Mouse (Mus musculus): ENCODE results near the gene Gm49333. TPM values are rescaled to one million over a fixed set of nuclear protein-coding genes. Genes with fewer than 3 reads are reported as not detected.

Gene Gm49333
- total and polyA plus RNA-seq, 2 experiments from 2014 or later: not detected

GRCm38 (mm10) chr16:20694781-20695180 is 83.4 kb downstream of the Gm49333 start:
- Histone ChIP-seq H3K9ac (replicated peaks; ENCODE audit: low read length) (no peak overlapping the region), H3K9me3 (ENCODE audit: low read length) (no peaks in the 10 kb centered on the region), H3K36me3 (ENCODE audit: insufficient read depth, low read length) (peaks cover 21% of the 10 kb centered on the region), H3K4me3 (ENCODE audit: low read length) (no peak overlapping the region), H3K4me2 (ENCODE audit: low read depth, low read length) (peak overlapping the region; percentile 75), H3K27ac (peak overlapping the region; percentile 84), H3K4me1 (ENCODE audit: insufficient read depth, low read length) (peaks cover 11% of the 10 kb centered on the region), H3K27me3 (ENCODE audit: insufficient read depth, low read length) (no peaks in the 10 kb centered on the region)
- WGBS: 54% methylated on average over 8 of the region's 8 CpGs
- DNase-seq (ENCODE audit: low spot score) (peak; percentile 46), ATAC-seq (no peak)
- TF ChIP-seq CTCF (IDR thresholded peaks at IDR 0.05; ENCODE audit: low read depth): no peak

MicroRNAs encoded within 50 kb of the gene (microRNA counts, 519-probe panel; counts per million panel counts)
- 3,329 counts per million, percentile 55 among the panel's probes with 10 or more counts for microRNA mmu-miR-1224

Small RNAs within 50 kb of the gene (microRNA-seq; reads per million reads assigned to microRNA genes)
- gene Mir1224: 151 to 166 reads per million in 2 experiments

Other genes starting within 250 kb of the Gm49333 start
- gene Abcc5, start 185.2 kb upstream of the Gm49333 start, total RNA-seq (2014; rRNA removed): 72.7 and 80.1 TPM in 2 replicates
- 80.4 and 81.0 TPM in 2 replicates for gene Abcc5, start 185.2 kb upstream of the Gm49333 start, polyA plus RNA-seq (2015; fragmentation: Nextera tagmentation; extraction: Ambion mirVana)
- gene Eif2b5, start 112.8 kb upstream of the Gm49333 start, total RNA-seq (2014; rRNA removed): 102 and 109 TPM in 2 replicates
- 80.9 and 81.4 TPM in 2 replicates for gene Eif2b5, start 112.8 kb upstream of the Gm49333 start, polyA plus RNA-seq (2015; fragmentation: Nextera tagmentation; extraction: Ambion mirVana)
- gene Dvl3, start 94.6 kb upstream of the Gm49333 start, total RNA-seq (2014; rRNA removed): 44.3 and 48.6 TPM in 2 replicates
- 22.3 and 25.7 TPM in 2 replicates for gene Dvl3, start 94.6 kb upstream of the Gm49333 start, polyA plus RNA-seq (2015; fragmentation: Nextera tagmentation; extraction: Ambion mirVana)
- 966 and 1,021 TPM in 2 replicates for gene Ap2m1, start 76.1 kb upstream of the Gm49333 start, total RNA-seq (2014; rRNA removed)
- 1,289 and 1,346 TPM in 2 replicates for gene Ap2m1, start 76.1 kb upstream of the Gm49333 start, polyA plus RNA-seq (2015; fragmentation: Nextera tagmentation; extraction: Ambion mirVana)
- gene Abcf3, start 63.0 kb upstream of the Gm49333 start, total RNA-seq (2014; rRNA removed): 42.1 and 63.4 TPM in 2 replicates
- gene Abcf3, start 63.0 kb upstream of the Gm49333 start, polyA plus RNA-seq (2015; fragmentation: Nextera tagmentation; extraction: Ambion mirVana): 67.5 and 73.2 TPM in 2 replicates
- gene Vwa5b2, start 22.1 kb upstream of the Gm49333 start, total RNA-seq (2014; rRNA removed): 49.9 and 60.2 TPM in 2 replicates
- gene Vwa5b2, start 22.1 kb upstream of the Gm49333 start, polyA plus RNA-seq (2015; fragmentation: Nextera tagmentation; extraction: Ambion mirVana): 32.6 and 32.8 TPM in 2 replicates
- 6.0 and 6.4 TPM in 2 replicates for gene Eef1akmt4, start within 50 bp of the Gm49333 start, total RNA-seq (2014; rRNA removed)
- gene Eef1akmt4, start within 50 bp of the Gm49333 start, polyA plus RNA-seq (2015; fragmentation: Nextera tagmentation; extraction: Ambion mirVana): 5.6 and 6.5 TPM in 2 replicates
- 34.8 and 38.9 TPM in 2 replicates for gene Alg3, start 125 bp downstream of the Gm49333 start, total RNA-seq (2014; rRNA removed)
- 35.5 and 36.5 TPM in 2 replicates for gene Alg3, start 125 bp downstream of the Gm49333 start, polyA plus RNA-seq (2015; fragmentation: Nextera tagmentation; extraction: Ambion mirVana)
- 70.2 and 82.9 TPM in 2 replicates for gene Camk2n2, start 9.7 kb downstream of the Gm49333 start, total RNA-seq (2014; rRNA removed)
- gene Camk2n2, start 9.7 kb downstream of the Gm49333 start, polyA plus RNA-seq (2015; fragmentation: Nextera tagmentation; extraction: Ambion mirVana): 84.7 and 85.7 TPM in 2 replicates
- 14.7 and 24.6 TPM in 2 replicates for gene Ece2, start 18.2 kb downstream of the Gm49333 start, total RNA-seq (2014; rRNA removed)
- 16.0 and 16.6 TPM in 2 replicates for gene Ece2, start 18.2 kb downstream of the Gm49333 start, polyA plus RNA-seq (2015; fragmentation: Nextera tagmentation; extraction: Ambion mirVana)
- gene Psmd2, start 40.0 kb downstream of the Gm49333 start, total RNA-seq (2014; rRNA removed): 192 and 196 TPM in 2 replicates
- 308 and 314 TPM in 2 replicates for gene Psmd2, start 40.0 kb downstream of the Gm49333 start, polyA plus RNA-seq (2015; fragmentation: Nextera tagmentation; extraction: Ambion mirVana)
- gene Eif4g1, start 56.7 kb downstream of the Gm49333 start, total RNA-seq (2014; rRNA removed): 424 and 428 TPM in 2 replicates
- gene Eif4g1, start 56.7 kb downstream of the Gm49333 start, polyA plus RNA-seq (2015; fragmentation: Nextera tagmentation; extraction: Ambion mirVana): 115 and 124 TPM in 2 replicates
- 130 and 147 TPM in 2 replicates for gene Fam131a, start 81.6 kb downstream of the Gm49333 start, total RNA-seq (2014; rRNA removed)
- 49.0 and 55.4 TPM in 2 replicates for gene Fam131a, start 81.6 kb downstream of the Gm49333 start, polyA plus RNA-seq (2015; fragmentation: Nextera tagmentation; extraction: Ambion mirVana)
- 25.5 and 29.2 TPM in 2 replicates for gene Polr2h, start 106.1 kb downstream of the Gm49333 start, total RNA-seq (2014; rRNA removed)
- 88.6 and 90.8 TPM in 2 replicates for gene Polr2h, start 106.1 kb downstream of the Gm49333 start, polyA plus RNA-seq (2015; fragmentation: Nextera tagmentation; extraction: Ambion mirVana)
- 57.0 and 74.6 TPM in 2 replicates for gene Clcn2, start 106.1 kb downstream of the Gm49333 start, total RNA-seq (2014; rRNA removed)
- 18.5 and 21.2 TPM in 2 replicates for gene Clcn2, start 106.1 kb downstream of the Gm49333 start, polyA plus RNA-seq (2015; fragmentation: Nextera tagmentation; extraction: Ambion mirVana)
- gene Chrd, start 121.5 kb downstream of the Gm49333 start, total RNA-seq (2014; rRNA removed): 32.0 and 35.5 TPM in 2 replicates
- 6.2 and 7.0 TPM in 2 replicates for gene Chrd, start 121.5 kb downstream of the Gm49333 start, polyA plus RNA-seq (2015; fragmentation: Nextera tagmentation; extraction: Ambion mirVana)
- gene Thpo, start 122.9 kb downstream of the Gm49333 start, total RNA-seq (2014; rRNA removed): 1.0 and 1.3 TPM in 2 replicates
- 1.4 and 1.6 TPM in 2 replicates for gene Thpo, start 122.9 kb downstream of the Gm49333 start, polyA plus RNA-seq (2015; fragmentation: Nextera tagmentation; extraction: Ambion mirVana)